Mouse (Mus musculus) CH12.LX (cell line): ENCODE results near the gene Arhgef3. TPM values are rescaled to one million over a fixed set of nuclear protein-coding genes. Genes with fewer than 3 reads are reported as not detected.

Experiments used
- DNase-seq: peaks from one replicate; pipeline ENCODE4 v3.0.0-alpha.2; 2013; ENCODE audit errors: extremely low read depth
- H3K27ac ChIP-seq: 2 replicates; pipeline ENCODE4 v1.5.1; 2012; ENCODE audit warnings: low read depth, mild to moderate bottlenecking, control low read depth, moderate library complexity; ENCODE audit not compliant: insufficient read depth
- H3K27me3 ChIP-seq: replicated peaks from 2 replicates; pipeline ENCODE3; 2012; ENCODE audit warnings: inconsistent platforms
- H3K36me3 ChIP-seq, 2 experiments: replicated peaks in 1 of 2; 2 replicates each; pipeline versions ENCODE3 to v1.6.1; 2012; ENCODE audit warnings: inconsistent platforms in 1 of 2, low read length in 1 of 2, mild to moderate bottlenecking in 1 of 2, mixed read lengths in 1 of 2, moderate library complexity in 1 of 2; ENCODE audit not compliant: control insufficient read depth in 1 of 2, insufficient read depth in 1 of 2
- H3K4me1 ChIP-seq, 2 experiments: 2 replicates each; pipeline ENCODE4 v1.6.1; 2012; ENCODE audit warnings: inconsistent platforms in 1 of 2, moderate library complexity in 1 of 2; ENCODE audit not compliant: insufficient read depth in 2 of 2, control insufficient read depth in 1 of 2
- H3K4me2 ChIP-seq: 2 replicates; pipeline ENCODE4 v1.6.1; 2012; ENCODE audit warnings: low read depth, mild to moderate bottlenecking, control low read depth; ENCODE audit not compliant: poor library complexity, insufficient read depth, severe bottlenecking
- H3K4me3 ChIP-seq, 3 experiments: fragments of 150-350 bp in 1 of 3; sonication (generic) in 1 of 3; replicated peaks in 1 of 3; 2 replicates each; pipeline versions ENCODE3 to v1.5.1; 2011 to 2012; ENCODE audit warnings: low read depth in 2 of 3, low read length in 2 of 3, mild to moderate bottlenecking in 2 of 3, moderate library complexity in 2 of 3, control low read depth in 1 of 3, improper control_type of control experiment in 1 of 3, inconsistent platforms in 1 of 3, mixed read lengths in 1 of 3; ENCODE audit not compliant: poor library complexity in 1 of 3
- H3K79me2 ChIP-seq: replicated peaks from 2 replicates; pipeline ENCODE4 v1.6.1; 2012; ENCODE audit warnings: mild to moderate bottlenecking, moderate library complexity; ENCODE audit not compliant: control insufficient read depth, poor library complexity, insufficient read depth, severe bottlenecking; ENCODE audit errors: extremely low read depth
- H3K9ac ChIP-seq: 2 replicates; pipeline ENCODE4 v1.6.1; 2012; ENCODE audit warnings: low read depth, mild to moderate bottlenecking, control low read depth, moderate library complexity; ENCODE audit not compliant: insufficient read depth
- H3K9me3 ChIP-seq: replicated peaks from 2 replicates; pipeline ENCODE3; 2012; ENCODE audit warnings: low read length, inconsistent platforms, mixed read lengths
- BHLHE40 ChIP-seq: IDR thresholded peaks from 2 replicates; pipeline ENCODE4 v1.6.1; 2011; ENCODE audit warnings: mild to moderate bottlenecking, low read depth, low read length, improper control_type of control experiment
- CHD1 ChIP-seq: IDR thresholded peaks from 2 replicates; pipeline ENCODE4 v1.6.1; 2012; ENCODE audit warnings: low read depth, low read length, improper control_type of control experiment, inconsistent platforms
- CTCF ChIP-seq, 2 experiments: IDR thresholded peaks in 1 of 2; conservative IDR thresholded peaks in 1 of 2; 2 replicates each; pipeline ENCODE4 v1.5.1; 2011 to 2012; ENCODE audit warnings: low read depth in 2 of 2, low read length in 2 of 2, improper control_type of control experiment in 1 of 2, inconsistent platforms in 1 of 2, mild to moderate bottlenecking in 1 of 2, moderate library complexity in 1 of 2
- ELF1 ChIP-seq: IDR thresholded peaks from 2 replicates; pipeline ENCODE4 v1.6.1; 2014; ENCODE audit warnings: low read depth, mild to moderate bottlenecking, inconsistent platforms, low read length, improper control_type of control experiment
- ETS1 ChIP-seq: conservative IDR thresholded peaks from 2 replicates; pipeline ENCODE4 v1.6.1; 2012; ENCODE audit warnings: low read depth, mild to moderate bottlenecking, inconsistent platforms, low read length, improper control_type of control experiment, moderate library complexity
- KAT2A ChIP-seq: IDR thresholded peaks from 2 replicates; pipeline ENCODE4 v1.6.1; 2012; ENCODE audit warnings: low read length, improper control_type of control experiment, inconsistent platforms; ENCODE audit not compliant: insufficient replicate concordance
- MAX ChIP-seq: IDR thresholded peaks from 2 replicates; pipeline ENCODE4 v1.6.1; 2011; ENCODE audit warnings: low read length, improper control_type of control experiment
- MAZ ChIP-seq: IDR thresholded peaks from 2 replicates; pipeline ENCODE4 v1.6.1; 2012; ENCODE audit warnings: low read depth, mild to moderate bottlenecking, inconsistent platforms, low read length, improper control_type of control experiment, moderate library complexity
- MEF2A ChIP-seq: IDR thresholded peaks from 2 replicates; pipeline ENCODE4 v1.6.1; 2014; ENCODE audit warnings: low read depth, mild to moderate bottlenecking, inconsistent platforms, low read length, improper control_type of control experiment, borderline replicate concordance
- NRF1 ChIP-seq: IDR thresholded peaks from 2 replicates; pipeline ENCODE4 v1.6.1; 2014; ENCODE audit warnings: low read depth, mild to moderate bottlenecking, inconsistent platforms, low read length, improper control_type of control experiment, moderate library complexity
- RAD21 ChIP-seq: IDR thresholded peaks from 2 replicates; pipeline ENCODE4 v1.6.1; 2011; ENCODE audit warnings: low read depth, mild to moderate bottlenecking, low read length, improper control_type of control experiment, moderate library complexity
- RCOR1 ChIP-seq: conservative IDR thresholded peaks from 2 replicates; pipeline ENCODE4 v1.6.1; 2012; ENCODE audit warnings: low read depth, mild to moderate bottlenecking, inconsistent platforms, low read length, improper control_type of control experiment
- SMC3 ChIP-seq: IDR thresholded peaks from 2 replicates; pipeline ENCODE4 v1.6.1; 2011; ENCODE audit warnings: low read depth, low read length, improper control_type of control experiment
- USF1 ChIP-seq: IDR thresholded peaks from 2 replicates; pipeline ENCODE4 v1.6.1; 2014; ENCODE audit warnings: low read depth, mild to moderate bottlenecking, inconsistent platforms, low read length, improper control_type of control experiment
- ZC3H11A ChIP-seq: IDR thresholded peaks from 2 replicates; pipeline ENCODE4 v1.6.1; 2012; ENCODE audit warnings: low read depth, mild to moderate bottlenecking, inconsistent platforms, low read length, improper control_type of control experiment
- ZKSCAN1 ChIP-seq: IDR thresholded peaks from 2 replicates; pipeline ENCODE4 v1.6.1; 2012; ENCODE audit warnings: low read depth, inconsistent platforms, low read length, improper control_type of control experiment, borderline replicate concordance
- ZMIZ1 ChIP-seq: IDR thresholded peaks from 2 replicates; pipeline ENCODE4 v1.6.1; 2012; ENCODE audit warnings: low read depth, mild to moderate bottlenecking, inconsistent platforms, low read length, improper control_type of control experiment
- ZNF384 ChIP-seq: IDR thresholded peaks from 2 replicates; pipeline ENCODE4 v1.6.1; 2012; ENCODE audit warnings: low read depth, low read length, improper control_type of control experiment, inconsistent platforms
- dilution Hi-C: fragments of 300-500 bp; cut with MboI; formaldehyde crosslinking; loops from 2 replicates; pipeline ENCODE4 v1.14.3; 2020; ENCODE audit warnings: low sequenced_read_pairs; ENCODE audit not compliant: extremely low pct_unique_long_range_greater_than_20kb, extremely low pct_ligation_motif_present
- in situ Hi-C: fragments of 300-500 bp; cut with MboI; formaldehyde crosslinking; loops from 3 replicates; pipeline ENCODE4 v1.14.3; 2019; ENCODE audit warnings: low sequenced_read_pairs, low pct_ligation_motif_present, low pct_unique_long_range_greater_than_20kb, mixed read lengths
- polyA plus RNA-seq: library from polyadenylated mRNA; unstranded; fragments of >175 nt; gene quantifications from 2 replicates; pipeline ENCODE4 v1.2.1, GENCODE M21; 2012; ENCODE audit warnings: low read depth; ENCODE audit not compliant: insufficient read length
- total RNA-seq, 2 experiments: library from RNA; depleted of rRNA; stranded (reverse); fragments of 300-350 nt in 1 of 2; fragments of >200 nt in 1 of 2; gene quantifications; 2 replicates each; pipeline ENCODE4 v1.2.3; 2012 to 2014

Arhgef3 gene
- total and polyA plus RNA-seq, 3 experiments, result 0.51 to 0.64 (median 0.62) TPM

DNA sequence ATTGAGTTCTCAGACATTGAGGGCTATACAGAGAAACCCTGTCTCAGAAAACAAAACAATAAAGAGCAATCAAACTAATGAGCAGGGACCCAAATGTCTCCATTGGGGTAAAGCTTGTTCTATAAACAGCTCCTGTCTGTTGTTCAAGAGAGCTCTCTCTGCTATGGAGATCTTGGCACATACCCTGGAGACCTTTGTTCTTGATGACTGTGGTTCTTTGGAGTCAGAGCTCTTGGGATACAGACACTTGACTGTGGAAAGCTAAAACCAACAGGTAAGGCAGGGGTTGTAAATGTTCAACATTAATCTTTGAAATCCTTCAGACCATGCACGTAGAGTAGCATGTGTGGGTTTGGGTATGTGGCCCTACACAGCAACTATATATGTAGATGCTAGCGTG, 55.7 kb downstream of the Arhgef3 start:
- dilution Hi-C loops, result no loop called here

DNA sequence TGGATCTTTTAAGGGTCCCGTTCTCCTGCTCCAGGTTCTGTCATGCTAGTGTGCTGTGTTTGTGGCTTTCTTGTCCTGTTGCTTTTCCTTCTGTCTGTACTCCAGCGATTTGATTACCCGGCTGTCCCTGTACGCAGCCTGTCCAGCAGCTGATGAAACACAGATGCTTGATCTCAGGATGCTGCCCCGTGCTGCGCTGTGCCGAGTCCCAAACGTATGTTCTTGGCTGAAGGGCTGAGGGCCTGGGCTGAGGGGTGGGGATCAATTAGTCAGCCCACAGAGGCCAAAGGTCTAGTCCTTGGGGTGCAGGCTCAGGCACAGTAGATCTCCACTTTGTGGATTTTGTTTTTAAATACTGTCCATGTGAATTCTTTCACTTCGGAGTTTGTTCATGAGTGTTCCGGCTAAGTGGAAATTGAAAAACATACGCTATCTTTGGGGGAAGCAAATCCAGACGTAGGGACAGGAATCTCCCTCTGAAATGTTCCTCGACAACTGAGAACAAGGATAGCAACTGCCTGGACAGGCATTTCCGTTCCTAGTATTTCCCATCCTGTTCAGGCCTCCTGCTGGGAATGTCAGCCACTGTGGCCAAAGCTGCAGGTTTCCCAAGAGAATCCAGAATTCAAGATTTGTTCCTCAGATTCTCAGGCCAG, 56.6 kb downstream of the Arhgef3 start:
- Histone ChIP-seq H3K4me2 (no peak overlapping the region), H3K36me3 (no peaks in the 10 kb centered on the region), H3K4me1 (peaks cover 0 to 30% of the 10 kb centered on the region in 2 experiments; a peak in 2 of 4 replicates), H3K27me3 (peaks cover 27% of the 10 kb centered on the region), H3K79me2 (no peaks in the 10 kb centered on the region), H3K9ac (no peak overlapping the region), H3K4me3 (no peak overlapping the region), H3K27ac (no peak overlapping the region), H3K9me3 (no peaks in the 10 kb centered on the region)
- TF ChIP-seq BHLHE40, result no peak
- no peak for TF ChIP-seq ZMIZ1
- TF ChIP-seq ZC3H11A, result no peak
- TF ChIP-seq MAZ, result no peak
- no peak for TF ChIP-seq ZKSCAN1
- no peak for TF ChIP-seq KAT2A
- TF ChIP-seq RCOR1, result no peak
- no peak for TF ChIP-seq MEF2A
- no peak for DNase-seq
- dilution Hi-C loops (no loop called here), in situ Hi-C loops (no loop called here)

More for the DNA sequence above, 55.7 kb downstream of the Arhgef3 start:
- Histone ChIP-seq H3K27ac (no peak overlapping the region), H3K9ac (no peak overlapping the region), H3K4me3 (no peak overlapping the region), H3K36me3 (no peaks in the 10 kb centered on the region), H3K79me2 (no peaks in the 10 kb centered on the region), H3K27me3 (peaks cover 22% of the 10 kb centered on the region), H3K4me1 (peaks cover 0 to 28% of the 10 kb centered on the region in 2 experiments; a peak in 2 of 4 replicates), H3K4me2 (no peak overlapping the region), H3K9me3 (no peaks in the 10 kb centered on the region)
- TF ChIP-seq ZC3H11A (no peak), SMC3 (no peak), MAX (no peak), ETS1 (no peak), ELF1 (no peak), CHD1 (no peak), RAD21 (no peak), USF1 (no peak), CTCF (conservative IDR thresholded peaks at IDR 0.05 in 1 of 2, IDR thresholded peaks at IDR 0.05 in 1 of 2; ENCODE audit: low read depth in 2 of 2, low read length in 2 of 2) (no peak), ZNF384 (no peak), NRF1 (no peak)
- in situ Hi-C loops, result no loop called here
- DNase-seq, result no peak
